Mouse (Mus musculus): ENCODE results near the gene Gstt2. TPM values are rescaled to one million over a fixed set of nuclear protein-coding genes. Genes with fewer than 3 reads are reported as not detected.
A peak's percentile ranks its signal among the peaks of the same experiment; 100 is the strongest.

Gene Gstt2
- 11.3 and 14.5 TPM in 2 replicates for polyA plus RNA-seq (2015; fragmentation: Nextera tagmentation; extraction: Ambion mirVana)

DNA sequence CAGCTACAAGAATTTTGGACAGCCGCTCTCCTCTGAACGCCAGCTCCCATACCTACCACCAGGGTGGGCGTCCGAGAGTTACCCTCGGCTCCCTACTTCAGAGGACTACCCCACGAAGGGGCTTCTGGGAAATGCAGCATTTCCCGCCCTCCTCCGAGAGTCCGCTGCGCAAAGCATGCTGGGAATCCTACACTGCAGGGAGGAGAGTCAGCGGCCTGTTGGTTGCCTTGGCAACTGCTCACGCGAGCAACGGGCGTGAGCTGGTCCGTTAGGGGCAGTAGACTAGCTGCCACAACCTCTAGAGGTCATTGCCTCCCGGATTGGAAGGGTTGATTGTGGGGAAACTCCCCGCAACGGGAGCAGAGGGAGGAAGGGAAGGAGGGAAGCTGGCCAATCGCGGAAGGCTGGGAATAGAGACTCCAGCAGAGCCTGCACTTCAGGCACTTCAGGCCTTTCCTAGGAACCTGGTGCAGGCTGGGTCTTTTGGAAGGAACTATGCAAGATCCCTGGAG, at the start of gene Gstt2:
Gene Gstt2, minus strand, starts transcription at position 177 of the 512 bp plus-strand sequence.
- H3K9me3 ChIP-seq: no peaks in the 10 kb centered on the region
- 0 out of 2 replicates have a peak, but pooled peaks cover 8% of the 10 kb centered on the region for H3K27me3 ChIP-seq
- H3K4me2 ChIP-seq: peak within 1 kb of the TSS; percentile 75
- peak; percentile 87 for ATAC-seq (ENCODE audit: insufficient number of reproducible peaks, low FRiP score, low TSS enrichment, low read depth)
- peak within 1 kb of the TSS; percentile 52 for H3K9ac ChIP-seq
- under 1% methylated on average over 21 of the region's 21 CpGs for WGBS
- peak within 1 kb of the TSS; percentile 89 for H3K27ac ChIP-seq
- H3K4me1 ChIP-seq: peaks cover 49% of the 10 kb centered on the region
- peak within 1 kb of the TSS; percentile 50 for H3K4me3 ChIP-seq
- H3K36me3 ChIP-seq: no peaks in the 10 kb centered on the region

DNA sequence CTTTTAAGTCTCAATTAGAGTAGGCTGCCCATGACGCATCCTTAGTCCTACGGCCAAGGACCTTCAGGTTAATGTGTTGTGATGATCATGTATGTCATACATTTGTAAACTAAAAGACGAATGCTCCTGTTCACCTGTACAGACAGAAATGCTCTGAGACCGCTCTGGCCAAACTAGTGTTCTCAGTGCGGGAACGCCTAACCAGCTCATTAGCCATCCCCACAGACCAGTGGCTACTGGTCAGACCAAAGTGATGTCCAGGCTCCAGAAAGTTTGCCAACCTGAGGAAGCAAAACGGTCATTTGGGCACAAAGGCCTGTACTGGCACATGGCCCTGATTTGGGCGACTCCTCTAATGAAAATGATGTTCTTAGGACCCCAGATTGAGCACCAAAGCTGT, 47.5 kb upstream of the Gstt2 start:
- no peak for ATAC-seq (ENCODE audit: insufficient number of reproducible peaks, low FRiP score, low TSS enrichment, low read depth)
- no peaks in the 10 kb centered on the region for H3K36me3 ChIP-seq
- no peak overlapping the region for H3K4me2 ChIP-seq
- H3K27me3 ChIP-seq: no peaks in the 10 kb centered on the region
- H3K4me3 ChIP-seq: no peak overlapping the region
- peaks cover 12% of the 10 kb centered on the region for H3K4me1 ChIP-seq
- 93% methylated on average over 8 of the region's 8 CpGs for WGBS
- no peak overlapping the region for H3K27ac ChIP-seq
- H3K9me3 ChIP-seq: no peaks in the 10 kb centered on the region
- H3K9ac ChIP-seq: no peak overlapping the region

DNA sequence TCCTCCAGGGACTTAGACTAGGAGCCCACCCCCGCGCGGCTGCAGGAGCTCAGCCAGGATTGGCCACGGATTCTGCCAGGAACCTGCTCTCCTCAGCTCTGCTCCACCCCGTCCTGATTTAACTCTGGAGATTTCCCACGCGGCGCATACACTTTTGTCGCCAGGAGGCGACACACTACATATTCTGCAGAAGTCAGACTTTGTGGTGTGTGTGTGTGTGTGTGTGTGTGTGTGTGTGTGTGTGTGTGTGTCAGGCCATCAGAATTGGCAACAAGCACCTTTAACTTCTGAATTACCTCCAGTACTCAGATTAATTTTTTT, 46.0 kb upstream of the Gstt2 start:
- Histone ChIP-seq H3K36me3 (no peaks in the 10 kb centered on the region), H3K4me1 (peaks cover 6% of the 10 kb centered on the region), H3K9me3 (no peaks in the 10 kb centered on the region), H3K4me3 (no peak overlapping the region), H3K4me2 (peak overlapping the region; percentile 32; the same call in 1 of the 2 replicates), H3K27me3 (no peaks in the 10 kb centered on the region), H3K9ac (no peak overlapping the region), H3K27ac (no peak overlapping the region)
- WGBS: under 1% methylated on average over 10 of the region's 10 CpGs
- 0 out of 2 replicates have a peak, but pooled peaks have one; percentile 25 for ATAC-seq (ENCODE audit: insufficient number of reproducible peaks, low FRiP score, low TSS enrichment, low read depth)

DNA sequence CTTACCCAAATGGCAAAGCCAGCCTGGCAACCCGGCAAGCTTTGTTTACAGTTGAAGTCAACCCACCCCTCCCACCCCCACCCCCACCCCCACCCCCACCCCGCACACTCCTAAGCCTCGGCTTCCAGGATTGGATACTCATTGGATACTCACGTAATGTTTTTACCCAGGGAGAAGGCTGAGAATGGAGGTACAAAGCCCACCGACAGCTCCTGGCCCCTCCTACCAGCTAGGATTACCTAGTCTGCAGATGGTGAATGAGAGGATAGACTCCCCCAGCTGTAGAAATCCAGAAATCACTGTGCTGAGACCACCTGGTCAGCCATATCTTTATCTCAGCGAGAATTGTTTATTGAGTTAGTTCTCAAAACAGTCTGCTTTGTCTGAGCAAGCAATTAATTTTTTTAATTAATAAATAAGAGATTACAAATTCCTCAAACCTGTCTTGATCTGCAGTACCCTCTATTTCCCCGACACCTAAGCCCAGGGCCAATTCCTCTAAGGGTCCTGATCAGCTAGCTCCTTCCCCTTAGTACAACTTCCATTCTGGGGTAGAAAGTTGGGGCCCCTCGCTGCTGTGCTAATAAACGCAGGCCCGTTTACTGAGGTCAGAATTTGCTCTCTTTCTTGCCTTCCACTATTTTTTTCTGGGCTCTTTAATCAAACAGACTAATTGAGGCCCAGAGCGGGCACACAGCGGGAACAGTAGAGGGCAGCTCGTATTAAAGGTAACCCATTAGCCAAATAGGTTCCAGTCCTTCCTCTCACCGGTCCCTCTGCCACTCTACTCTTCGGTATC, 45.4 kb upstream of the Gstt2 start:
- no peak for ATAC-seq (ENCODE audit: insufficient number of reproducible peaks, low FRiP score, low TSS enrichment, low read depth)
- Histone ChIP-seq H3K4me2 (peak overlapping the region; percentile 32; the same call in 1 of the 2 replicates), H3K27me3 (no peaks in the 10 kb centered on the region), H3K9ac (no peak overlapping the region), H3K27ac (no peak overlapping the region), H3K9me3 (no peaks in the 10 kb centered on the region), H3K4me3 (no peak overlapping the region), H3K4me1 (peaks cover 6% of the 10 kb centered on the region), H3K36me3 (no peaks in the 10 kb centered on the region)
- WGBS: 8% methylated on average over 15 of the region's 15 CpGs

DNA sequence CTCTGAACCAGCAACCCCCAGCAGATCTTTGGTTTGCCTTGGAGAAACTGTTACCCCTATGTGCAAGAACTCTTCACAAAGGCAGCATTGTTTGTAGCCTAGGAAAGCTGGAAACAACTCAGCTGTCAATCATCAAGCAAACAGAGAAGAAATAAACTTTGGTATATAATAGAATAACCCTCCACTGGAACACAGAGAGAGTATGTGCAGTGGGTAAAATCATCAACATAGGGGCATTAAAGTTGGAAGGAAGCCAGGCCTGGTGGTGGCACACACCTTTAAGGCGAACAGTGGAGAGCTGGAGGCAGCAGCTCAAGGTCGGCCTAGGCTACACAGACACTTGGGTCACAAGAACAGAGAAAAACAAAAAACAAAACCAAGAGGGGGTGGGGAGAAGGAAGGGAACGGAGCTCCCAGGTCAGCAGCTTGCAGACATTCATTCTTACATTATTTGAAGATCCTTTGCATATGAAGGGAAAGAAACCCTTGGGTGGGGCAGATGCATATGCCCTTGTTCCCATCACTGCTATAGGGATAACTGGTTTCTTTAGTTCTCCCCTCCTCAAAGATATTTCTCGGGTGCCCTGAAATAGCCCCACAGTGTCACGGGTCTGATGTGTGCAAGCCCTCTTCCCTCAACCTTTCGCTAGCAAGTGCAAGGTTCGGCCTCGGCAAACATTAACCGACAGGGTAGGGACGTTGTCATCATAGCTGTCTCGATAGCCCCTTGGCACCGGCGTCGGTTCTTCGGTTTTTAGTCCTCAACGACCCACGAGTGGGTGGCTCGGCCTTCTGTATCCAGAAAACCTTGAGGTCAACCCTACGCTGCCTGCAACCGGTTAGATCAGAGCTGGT, 44.6 kb upstream of the Gstt2 start:
- no peak overlapping the region for H3K4me2 ChIP-seq
- WGBS: 23% methylated on average over 20 of the region's 20 CpGs
- peaks cover 6% of the 10 kb centered on the region for H3K4me1 ChIP-seq
- no peak overlapping the region for H3K9ac ChIP-seq
- H3K9me3 ChIP-seq: no peaks in the 10 kb centered on the region
- no peak overlapping the region for H3K4me3 ChIP-seq
- no peak for ATAC-seq (ENCODE audit: insufficient number of reproducible peaks, low FRiP score, low TSS enrichment, low read depth)
- 0 out of 2 replicates have a peak overlapping the region, but pooled peaks have one; percentile 8 for H3K27ac ChIP-seq
- H3K36me3 ChIP-seq: no peaks in the 10 kb centered on the region
- no peaks in the 10 kb centered on the region for H3K27me3 ChIP-seq

DNA sequence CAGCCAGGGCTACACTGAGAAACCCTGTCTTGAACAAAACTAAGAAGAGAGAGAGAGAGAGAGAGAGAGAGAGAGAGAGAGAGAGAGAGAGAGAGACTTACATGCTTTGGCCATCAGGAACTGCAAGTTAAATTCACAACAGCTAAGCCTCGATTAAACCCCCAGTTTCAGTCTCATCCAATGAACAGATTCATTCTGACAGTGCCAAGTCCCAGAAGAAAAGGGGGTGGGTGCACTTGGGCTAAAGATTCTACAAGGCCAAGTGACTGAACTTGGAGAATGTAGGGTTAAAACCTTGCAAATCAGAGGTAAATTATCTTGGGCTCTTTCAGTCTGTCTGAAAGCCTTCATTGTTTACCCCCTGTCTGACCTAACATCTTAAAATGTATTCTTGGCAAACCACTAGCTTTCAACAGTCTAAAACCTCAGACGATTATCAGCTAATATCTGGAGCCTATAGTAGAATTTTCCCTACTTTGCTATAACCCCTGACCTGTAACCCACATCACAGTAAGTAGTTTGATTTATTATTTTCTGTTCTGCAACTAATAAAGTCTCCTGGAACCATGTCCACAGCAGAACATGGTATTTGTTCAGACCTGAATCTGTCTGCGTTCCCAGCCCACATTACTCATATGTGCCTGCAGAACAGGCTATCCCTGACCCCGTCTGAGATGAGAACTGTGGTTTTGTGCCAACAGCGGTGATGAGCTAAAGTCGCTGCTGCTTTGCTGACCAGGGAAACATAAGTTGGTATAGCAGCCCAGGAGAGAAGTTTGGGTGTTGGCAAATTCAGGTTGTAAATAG, 43.8 kb upstream of the Gstt2 start:
- H3K9ac ChIP-seq: no peak overlapping the region

DNA sequence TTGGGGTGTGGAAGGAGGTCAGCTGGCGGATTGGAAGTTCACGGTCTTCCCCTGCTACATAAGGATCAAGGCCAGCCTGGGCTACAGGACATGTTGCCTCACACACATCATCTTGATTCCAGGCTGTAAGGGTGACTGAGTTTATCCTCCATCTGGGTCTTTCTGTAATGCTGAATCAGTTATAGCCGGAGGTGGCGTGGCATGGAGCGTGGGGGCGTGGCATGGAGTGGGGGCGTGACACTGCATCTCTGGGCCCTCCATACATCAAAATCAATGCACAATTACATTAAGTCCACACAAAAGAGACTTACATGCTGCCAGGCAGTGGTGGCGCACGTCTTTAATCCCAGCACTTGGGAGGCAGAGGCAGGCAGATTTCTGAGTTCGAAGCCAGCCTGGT, 43.1 kb upstream of the Gstt2 start:
- Histone ChIP-seq H3K27me3 (no peaks in the 10 kb centered on the region), H3K4me3 (no peak overlapping the region), H3K27ac (no peak overlapping the region), H3K9me3 (no peaks in the 10 kb centered on the region), H3K4me1 (peaks cover 6% of the 10 kb centered on the region), H3K36me3 (no peaks in the 10 kb centered on the region), H3K4me2 (no peak overlapping the region), H3K9ac (no peak overlapping the region)
- ATAC-seq (ENCODE audit: insufficient number of reproducible peaks, low FRiP score, low TSS enrichment, low read depth): no peak
- WGBS: 93% methylated on average over 10 of the region's 10 CpGs

More for the DNA sequence above, 43.8 kb upstream of the Gstt2 start:
- Histone ChIP-seq H3K36me3 (no peaks in the 10 kb centered on the region), H3K4me2 (no peak overlapping the region), H3K27ac (0 out of 2 replicates have a peak overlapping the region, but pooled peaks have one; percentile 8), H3K27me3 (no peaks in the 10 kb centered on the region), H3K4me1 (peaks cover 6% of the 10 kb centered on the region), H3K4me3 (no peak overlapping the region), H3K9me3 (no peaks in the 10 kb centered on the region)
- WGBS: 32% methylated on average over 6 of the region's 6 CpGs
- no peak for ATAC-seq (ENCODE audit: insufficient number of reproducible peaks, low FRiP score, low TSS enrichment, low read depth)

DNA sequence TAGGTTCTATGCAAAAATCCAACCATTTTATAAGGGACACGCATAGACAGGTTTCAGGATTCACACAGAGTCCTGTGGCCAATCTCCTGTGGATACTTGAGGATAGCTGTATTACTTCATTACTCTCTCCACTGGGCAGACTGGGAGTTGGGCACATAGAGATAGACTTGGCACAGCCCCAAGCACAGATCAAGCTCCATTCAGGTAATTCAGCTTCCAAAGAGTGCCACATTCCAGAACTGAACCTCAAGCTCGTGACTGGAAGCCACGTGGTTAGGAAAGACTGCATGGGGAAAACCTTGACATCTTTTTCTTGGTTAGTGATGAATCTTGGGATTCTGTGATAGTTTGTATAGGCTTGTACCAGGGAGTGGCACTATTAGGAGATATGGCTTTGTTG, 41.6 kb upstream of the Gstt2 start:
- Histone ChIP-seq H3K36me3 (no peaks in the 10 kb centered on the region), H3K4me3 (no peak overlapping the region), H3K4me1 (peaks cover 6% of the 10 kb centered on the region), H3K27me3 (no peaks in the 10 kb centered on the region), H3K4me2 (no peak overlapping the region), H3K27ac (no peak overlapping the region), H3K9ac (no peak overlapping the region), H3K9me3 (no peaks in the 10 kb centered on the region)
- 71% methylated on average over 3 of the region's 3 CpGs for WGBS
- ATAC-seq (ENCODE audit: insufficient number of reproducible peaks, low FRiP score, low TSS enrichment, low read depth): no peak

DNA sequence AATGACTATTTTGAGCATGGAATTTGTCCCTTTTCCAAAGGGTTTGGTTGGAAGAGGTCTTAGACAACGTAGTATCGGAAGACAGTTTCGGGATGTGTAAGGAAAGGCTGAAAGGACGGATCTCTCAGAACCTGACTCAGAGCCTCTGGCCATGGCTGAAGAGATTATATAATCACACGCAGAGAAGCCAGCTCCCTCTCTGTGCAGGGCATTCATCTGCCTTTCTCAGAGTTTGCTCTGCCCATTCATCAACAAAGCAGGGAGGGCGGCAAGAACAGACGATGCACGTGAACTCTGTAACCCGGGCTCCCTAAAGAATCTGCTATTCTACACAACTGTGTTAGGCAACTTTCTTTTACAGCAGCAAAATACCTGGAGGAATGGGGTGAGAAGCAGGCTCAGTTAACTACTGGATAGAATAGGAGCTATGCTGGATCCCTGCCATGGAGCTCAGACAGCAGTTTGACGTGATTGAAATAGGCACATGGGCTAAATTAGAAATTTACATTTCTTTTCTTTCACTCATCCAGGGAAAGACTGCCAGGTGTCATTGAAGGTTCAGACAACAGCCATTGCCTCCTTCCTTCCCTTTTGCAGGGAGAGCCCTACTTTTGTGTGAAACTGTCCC, 36.4 kb upstream of the Gstt2 start:
- Histone ChIP-seq H3K9me3 (no peaks in the 10 kb centered on the region), H3K4me2 (peak overlapping the region; percentile 57; the same call in 1 of the 2 replicates), H3K4me1 (peaks cover 9% of the 10 kb centered on the region), H3K9ac (peak overlapping the region; percentile 26; the same call in 1 of the 2 replicates), H3K27me3 (no peaks in the 10 kb centered on the region), H3K4me3 (no peak overlapping the region), H3K36me3 (no peaks in the 10 kb centered on the region), H3K27ac (peak overlapping the region; percentile 12; the same call in 1 of the 2 replicates)
- ATAC-seq (ENCODE audit: insufficient number of reproducible peaks, low FRiP score, low TSS enrichment, low read depth): no peak
- WGBS: 44% methylated on average over 10 of the region's 10 CpGs

DNA sequence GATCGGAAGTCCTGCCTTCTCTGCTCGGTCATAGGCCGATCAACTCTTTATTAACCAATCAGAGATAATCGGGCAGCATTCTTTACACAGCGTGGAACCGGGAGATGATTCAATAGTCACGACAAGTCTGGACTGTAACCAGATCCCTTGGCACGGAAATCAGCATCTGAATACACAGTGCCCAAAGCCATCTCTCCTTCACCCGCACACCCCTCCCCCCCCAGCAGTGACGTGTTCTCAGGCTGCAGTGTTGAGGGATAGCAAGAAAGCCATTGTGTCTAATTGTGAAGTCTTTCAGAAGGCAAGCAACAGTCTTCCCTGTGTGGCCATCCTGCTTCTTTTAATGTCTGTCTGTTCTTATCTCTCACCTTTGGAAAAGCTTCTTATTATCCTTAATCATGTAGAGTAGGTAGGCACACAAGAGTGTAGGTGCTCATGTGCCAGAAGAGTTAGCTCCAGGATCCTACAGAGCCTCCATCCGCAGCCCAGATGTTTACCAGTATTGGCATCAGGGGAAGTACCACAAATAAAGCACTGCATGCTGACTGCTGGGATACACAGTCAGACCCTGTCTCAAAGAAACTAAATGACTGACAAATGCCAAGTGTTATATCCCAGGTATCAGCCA, 35.8 kb upstream of the Gstt2 start:
- no peaks in the 10 kb centered on the region for H3K27me3 ChIP-seq
- peaks cover 9% of the 10 kb centered on the region for H3K4me1 ChIP-seq
- H3K27ac ChIP-seq: peak overlapping the region; percentile 6; the same call in 1 of the 2 replicates
- H3K9me3 ChIP-seq: no peaks in the 10 kb centered on the region
- peak overlapping the region; percentile 36 for H3K4me3 ChIP-seq
- peak overlapping the region; percentile 26; the same call in 1 of the 2 replicates for H3K9ac ChIP-seq
- no peaks in the 10 kb centered on the region for H3K36me3 ChIP-seq
- peak overlapping the region; percentile 57 for H3K4me2 ChIP-seq
- peak; percentile 86 for ATAC-seq (ENCODE audit: insufficient number of reproducible peaks, low FRiP score, low TSS enrichment, low read depth)
- 4% methylated on average over 11 of the region's 11 CpGs for WGBS

Measured in limb, embryonic 15.5 days (tissue).